Mouse (Mus musculus) E14TG2a.4 (cell line): ENCODE measurements at regions not wholly inside any gene's neighbourhood (a gene's known extent, or its start where the extent isn't known, plus 50 kb on each side); places are given as distances from the start of the nearest gene placed in this dataset.

Experiments used
- CTCF ChIP-seq: conservative IDR thresholded peaks from 2 replicates; pipeline ENCODE4 v1.5.1; 2014; ENCODE audit warnings: low read length
- POU5F1 ChIP-seq: IDR thresholded peaks from 2 replicates; pipeline ENCODE4 v1.6.1; 2014; ENCODE audit warnings: low read length, borderline replicate concordance

GRCm38 (mm10) chr2:51278356-51278755, 129.4 kb upstream of the Rnd3 start:
- TF ChIP-seq CTCF: no peak
- no peak for TF ChIP-seq POU5F1
